Mouse (Mus musculus) right cerebral cortex, adult 18-20 months (tissue): ENCODE data around the gene Chpf.
A peak's percentile ranks its signal among the peaks of the same experiment; 100 is the strongest.

ENCODE experiments used
- DNase-seq: peaks from one replicate; pipeline ENCODE4 v3.0.0; 2022; ENCODE audit warnings: mixed read lengths

Chpf gene

DNA sequence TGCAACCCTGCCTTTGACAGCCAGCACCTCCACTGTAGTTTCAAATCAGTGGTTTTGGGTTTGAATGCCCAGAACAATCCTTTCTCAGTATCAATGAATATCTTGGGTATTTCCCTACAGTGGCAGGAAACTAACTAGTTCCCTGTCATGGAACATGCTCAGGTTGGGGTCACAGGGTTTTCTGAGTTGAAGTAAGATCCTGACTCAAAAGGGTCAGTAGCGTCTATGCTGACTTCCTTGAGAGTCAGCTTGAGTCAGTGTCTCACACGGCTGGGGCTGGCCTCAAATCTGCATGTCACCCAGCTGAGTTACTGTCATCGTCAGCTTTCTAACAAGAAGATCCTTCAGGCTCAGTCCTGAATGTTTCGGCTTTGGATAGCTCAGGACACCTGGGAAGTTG lies 19.8 kb upstream of the Chpf start:
- no peak for DNase-seq

DNA sequence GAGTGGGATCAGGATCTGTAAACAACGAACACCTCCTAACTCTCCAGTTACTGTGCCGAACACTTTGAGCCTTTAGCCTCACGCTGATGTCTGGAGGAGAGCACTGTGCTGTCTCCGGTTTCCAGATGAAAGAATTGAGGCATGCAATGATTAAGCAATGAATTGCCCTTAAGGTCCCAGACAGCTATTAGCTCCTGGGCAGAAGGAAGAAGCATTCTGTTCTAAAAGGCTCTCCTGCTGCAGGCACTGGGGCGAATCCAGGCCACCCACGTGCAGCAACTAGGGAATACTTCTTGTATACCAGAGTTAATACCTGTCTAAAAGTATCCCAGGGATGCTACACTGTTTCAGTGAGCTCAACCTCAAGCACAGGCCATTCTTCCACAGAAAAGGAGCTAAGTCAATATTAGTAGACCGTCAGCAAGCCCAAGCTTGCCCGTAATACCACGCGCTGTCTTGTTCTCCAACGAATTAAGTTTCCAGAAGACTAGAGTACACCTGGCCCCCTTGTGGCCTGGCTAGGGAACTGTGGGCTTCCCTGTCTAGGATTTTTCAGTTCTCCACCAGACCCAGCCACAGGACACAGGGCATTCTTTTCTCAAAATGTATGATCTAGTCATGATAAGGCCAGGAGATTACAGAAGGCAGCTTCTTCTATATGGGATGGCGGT lies 15.9 kb upstream of the Chpf start:
- DNase-seq, result peak; percentile 60

DNA sequence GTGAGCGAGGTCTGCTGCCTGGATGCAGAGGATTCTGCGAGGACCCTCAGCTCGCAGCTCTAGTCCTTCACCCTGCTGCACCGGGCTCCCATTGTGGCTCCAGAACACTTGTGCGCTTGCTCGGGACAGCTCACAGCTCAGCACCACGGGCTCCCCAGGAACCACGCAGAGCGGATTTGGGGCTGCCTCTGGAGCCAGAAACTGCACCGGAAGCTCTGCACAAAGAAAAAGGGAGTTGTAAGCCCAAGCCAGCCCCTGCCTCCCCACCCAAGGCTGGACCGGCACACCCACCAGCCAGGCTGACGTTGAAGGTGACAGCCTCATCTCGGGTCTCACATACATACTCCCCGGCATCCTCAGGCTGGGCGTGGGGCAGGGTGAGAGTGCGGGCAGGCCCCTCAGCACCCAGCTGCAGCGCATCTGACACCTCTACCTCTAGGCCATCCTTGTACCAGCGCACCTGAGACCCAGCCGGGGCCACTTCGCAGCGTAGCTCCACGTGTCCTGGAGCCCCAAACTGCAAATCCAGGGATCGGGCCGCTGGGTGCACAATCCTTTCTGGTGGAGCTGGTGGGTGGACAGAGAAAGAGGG lies 13.6 kb upstream of the Chpf start:
- DNase-seq, result no peak

DNA sequence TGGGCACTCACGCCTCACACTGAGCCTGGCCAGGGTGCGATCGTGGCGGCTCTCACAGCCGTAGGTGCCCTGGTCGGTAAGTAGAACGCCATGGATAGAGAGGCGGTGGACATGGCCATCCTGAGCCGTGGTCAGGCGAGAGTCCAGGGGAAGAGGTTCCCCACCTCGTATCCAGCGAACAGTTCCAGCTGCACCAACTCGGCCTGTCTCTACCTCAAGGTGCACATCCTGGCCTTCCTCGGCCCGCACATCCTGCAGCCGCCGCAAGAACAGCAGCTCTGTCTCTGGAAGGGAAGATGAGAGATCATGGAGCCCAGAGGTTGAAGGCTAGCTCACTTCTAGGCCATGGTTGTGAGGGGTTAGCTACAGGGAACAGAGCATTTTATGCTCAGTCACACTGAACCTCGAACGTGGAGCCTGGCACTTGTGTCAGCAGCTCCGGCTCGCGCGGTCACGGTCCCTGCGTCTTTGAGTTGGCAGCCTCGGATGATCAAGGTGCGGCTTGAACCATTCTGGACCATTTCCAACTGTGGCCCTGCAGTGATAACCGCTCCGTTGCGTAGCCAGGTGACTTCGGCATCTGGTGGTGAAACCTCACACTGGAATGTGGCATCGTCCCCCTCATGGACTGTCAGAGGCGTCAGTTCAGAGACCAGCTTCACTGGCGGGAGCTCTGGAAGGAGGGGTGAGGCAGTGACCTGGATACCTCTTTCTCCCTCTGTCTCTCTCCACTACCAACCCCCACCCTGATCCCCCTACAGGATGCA lies 11.9 kb upstream of the Chpf start:
- DNase-seq, result no peak

DNA sequence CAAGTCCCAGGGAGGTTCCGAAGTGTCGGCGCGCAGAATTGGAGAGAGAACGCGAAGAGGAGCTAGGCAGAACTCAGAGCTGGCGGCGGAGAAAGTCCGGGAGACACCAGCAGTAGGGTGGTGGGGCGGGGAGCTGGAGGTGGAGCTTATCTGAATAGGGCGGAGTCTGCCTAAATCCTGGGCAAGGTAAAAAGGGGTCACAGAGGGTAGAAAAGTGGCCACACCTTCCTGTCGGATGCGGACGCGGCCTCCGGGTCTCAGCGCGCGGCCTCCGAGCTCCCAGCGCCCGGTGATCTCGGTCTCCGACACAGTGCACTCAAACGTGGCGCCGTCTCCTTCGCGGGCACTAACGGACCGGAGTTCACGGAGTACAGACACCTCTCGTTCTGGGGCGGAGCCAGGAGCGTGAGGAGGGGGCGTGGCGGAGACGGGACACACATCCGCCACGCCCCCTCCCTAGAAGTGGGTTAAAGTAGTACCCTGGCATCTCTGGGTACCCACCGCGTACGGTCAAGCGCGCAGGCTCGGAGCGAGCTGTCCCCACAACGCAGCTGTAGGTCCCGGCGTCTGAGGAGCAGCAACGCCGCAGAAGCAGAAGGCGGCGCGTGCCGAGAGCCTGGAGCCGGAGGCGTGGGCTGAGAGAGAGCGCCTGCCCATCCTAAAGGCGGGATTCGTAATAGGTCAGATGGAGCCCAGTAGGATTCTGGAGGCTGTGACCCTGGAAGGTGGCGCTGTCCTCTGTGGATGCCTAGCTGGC lies 8.5 kb upstream of the Chpf start:
- peak; percentile 73 for DNase-seq

DNA sequence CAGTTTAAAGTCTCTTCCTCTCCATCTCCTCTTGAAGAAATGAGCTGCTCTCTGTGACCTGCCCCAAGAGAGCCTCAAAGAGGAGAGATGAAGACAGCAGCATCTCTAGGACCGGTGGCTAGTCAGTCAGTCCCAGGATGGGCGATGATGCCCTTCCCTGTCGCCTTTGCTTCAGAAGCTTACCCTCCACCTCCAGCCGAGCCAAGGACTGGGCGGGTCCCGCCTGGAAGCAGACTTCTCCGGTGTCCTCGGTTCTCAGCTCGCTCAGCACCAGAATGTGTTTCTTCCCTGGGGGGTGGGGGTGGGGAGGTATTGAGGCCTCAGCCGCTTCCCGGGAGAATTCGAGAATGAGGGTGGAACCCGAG lies 7.9 kb upstream of the Chpf start:
- no peak for DNase-seq

DNA sequence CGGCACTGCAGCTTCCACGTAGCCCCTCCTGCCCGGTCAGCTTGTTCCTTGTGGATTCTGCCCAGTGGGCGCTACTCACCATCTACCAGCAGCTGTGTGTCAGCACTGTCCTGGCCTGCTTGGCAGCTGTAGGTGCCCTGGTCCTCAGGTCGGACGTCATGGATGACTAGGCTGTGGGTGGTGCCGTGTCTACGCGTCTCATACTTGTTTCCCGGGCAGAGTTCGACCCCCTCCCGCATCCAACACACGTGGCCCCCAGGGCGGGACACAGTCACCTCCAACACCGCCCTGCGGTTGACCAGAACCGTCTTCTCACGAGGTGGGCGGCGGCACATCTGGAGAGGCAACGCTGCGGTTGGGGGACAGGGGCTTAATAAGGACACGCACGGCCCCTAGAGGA lies 7.5 kb upstream of the Chpf start:
- no peak for DNase-seq

DNA sequence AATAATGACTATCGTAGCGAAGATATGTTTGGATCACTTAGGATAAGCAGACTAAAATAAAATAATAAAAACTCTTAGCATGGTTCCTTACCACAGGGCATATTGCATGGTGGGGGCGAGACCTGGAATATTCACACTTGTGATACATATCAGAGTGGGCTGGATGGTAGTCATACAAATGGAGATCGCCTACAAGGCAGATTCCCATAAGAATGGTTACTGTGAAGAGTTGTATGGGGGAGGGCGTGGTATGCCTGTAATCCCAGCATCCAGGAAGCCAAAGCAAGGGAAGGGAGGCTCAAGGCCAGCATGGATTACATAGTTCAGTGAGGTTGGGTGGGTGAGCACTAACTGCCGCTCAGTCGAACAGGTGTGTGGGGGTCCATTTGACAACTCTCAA lies 1.6 kb upstream of the Chpf start:
- no peak for DNase-seq

DNA sequence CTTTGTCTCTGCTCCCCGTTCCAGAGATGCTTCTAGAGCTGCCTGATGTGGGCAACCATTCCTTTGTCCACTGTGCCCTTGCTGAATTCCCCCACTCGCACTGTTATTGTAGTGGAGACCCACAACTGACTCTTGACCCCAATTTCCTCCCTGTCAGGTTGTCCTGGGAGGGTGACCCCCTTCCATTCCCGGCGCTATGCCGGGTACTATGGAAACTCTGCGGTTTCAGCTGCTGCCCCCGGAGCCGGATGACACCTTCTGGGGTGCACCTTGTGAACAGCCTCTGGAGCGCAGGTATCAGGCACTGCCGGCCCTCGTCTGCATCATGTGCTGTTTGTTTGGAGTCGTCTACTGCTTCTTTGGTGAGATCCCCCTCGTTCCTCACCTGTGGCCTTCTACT lies 929 bp upstream of the Chpf start:
- no peak for DNase-seq

DNA sequence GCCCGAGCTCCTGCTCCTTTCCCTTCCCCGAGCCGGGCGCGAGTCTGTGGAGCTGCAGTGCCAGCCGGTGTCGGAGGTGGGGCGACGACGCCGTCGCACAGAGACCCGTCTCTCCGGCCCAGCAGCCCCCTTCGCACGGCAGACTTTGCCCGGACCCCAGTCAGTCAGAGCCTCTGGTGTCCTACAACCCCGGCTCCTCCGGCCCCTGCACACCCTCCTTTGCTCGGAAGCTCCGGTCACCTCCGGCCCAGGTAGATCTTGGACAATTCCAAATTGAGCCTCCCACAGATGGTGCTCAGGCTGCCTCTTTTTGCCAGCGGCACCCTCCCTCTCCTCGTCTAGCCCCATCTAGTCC lies 505 bp upstream of the Chpf start:
- DNase-seq, result no peak

DNA sequence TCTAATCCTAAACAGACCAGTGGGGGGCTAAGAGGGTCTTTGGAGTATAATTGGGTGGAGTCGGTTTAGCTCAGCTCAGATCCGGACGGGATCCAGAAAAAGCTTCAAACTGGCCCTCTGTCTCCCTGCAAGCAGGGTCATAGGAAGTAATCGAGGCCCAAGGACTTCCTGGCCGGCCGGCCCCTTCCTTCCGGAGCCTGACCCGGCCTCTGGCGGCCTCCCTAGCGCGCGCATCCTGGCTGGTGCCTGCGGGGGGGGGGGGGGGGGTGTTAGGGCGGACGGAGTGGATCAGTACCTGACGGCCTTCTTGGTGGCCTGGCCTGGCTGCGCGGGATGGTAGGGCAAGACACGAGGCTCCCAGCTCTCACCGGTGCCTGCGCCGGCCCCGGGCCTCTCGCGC lies 610 bp downstream of the Chpf start:
- no peak for DNase-seq

DNA sequence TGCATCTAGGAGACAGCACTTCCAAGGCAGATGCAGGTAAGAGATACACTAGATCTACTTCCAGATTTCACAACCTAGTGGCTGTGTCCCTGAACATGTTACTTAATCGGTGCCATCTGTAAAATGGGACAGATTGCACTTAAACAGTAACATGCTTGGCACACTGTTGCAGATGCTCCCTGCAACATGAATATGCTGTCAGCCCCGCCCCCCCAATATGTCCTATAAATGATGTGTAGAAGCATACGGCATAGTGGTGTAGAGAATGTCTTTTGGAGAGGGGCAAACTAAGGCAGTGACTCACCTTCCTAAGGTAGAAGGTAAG lies 1.2 kb downstream of the Chpf start:
- no peak for DNase-seq

DNA sequence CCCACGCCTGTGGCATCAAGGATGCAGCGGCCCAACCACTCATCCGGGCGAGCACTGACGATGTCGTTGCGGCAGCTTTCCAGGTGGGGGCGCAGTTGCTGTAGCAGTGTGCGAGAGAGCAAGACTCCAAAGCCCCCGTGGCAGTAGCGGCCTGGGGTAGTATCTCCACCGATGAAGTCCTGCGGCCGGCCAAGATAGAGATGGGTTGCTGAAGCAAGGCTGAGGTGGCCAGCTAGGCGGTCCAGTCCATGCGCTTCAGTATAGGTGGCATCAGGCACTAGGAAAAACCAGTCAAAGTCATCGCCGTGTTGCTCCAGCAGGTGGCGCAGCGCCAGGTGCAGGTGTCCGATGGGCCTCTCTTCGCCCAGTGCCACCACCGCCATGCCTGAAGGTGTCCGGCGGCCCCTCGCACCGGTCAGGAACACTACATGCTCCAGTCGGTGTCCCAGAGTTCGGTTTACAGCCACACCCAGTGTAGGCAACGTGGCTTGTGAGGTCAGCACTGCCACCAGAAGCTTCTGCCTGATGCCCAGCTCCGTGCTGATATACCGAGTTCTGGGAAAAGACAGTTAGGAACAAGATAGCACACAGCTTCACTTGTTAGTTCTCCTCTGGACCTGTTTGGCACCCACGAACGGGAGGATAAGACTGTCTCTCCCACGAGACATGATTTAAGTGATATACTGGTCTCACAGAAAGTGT lies 1.7 kb downstream of the Chpf start:
- DNase-seq, result peak; percentile 85

DNA sequence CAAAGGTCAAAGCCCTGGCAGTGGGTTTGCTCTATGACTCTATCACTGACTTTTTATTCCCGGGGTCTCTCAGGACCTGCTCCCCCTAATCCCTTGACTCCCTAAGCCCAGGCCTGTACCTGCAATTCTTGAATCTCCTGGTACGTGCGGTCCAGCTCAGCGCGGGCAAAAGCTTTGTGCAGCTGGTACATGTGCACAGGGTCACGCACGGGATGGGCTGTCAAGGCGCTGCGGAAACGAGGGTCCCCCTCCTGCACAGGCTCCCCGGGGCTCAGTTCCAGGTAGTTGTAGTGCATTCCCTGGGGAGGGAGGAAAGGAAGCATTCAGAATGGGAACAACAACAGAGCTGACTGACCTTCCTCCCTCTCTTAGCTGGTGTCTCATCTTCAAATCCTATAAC lies 2.7 kb downstream of the Chpf start:
- DNase-seq, result no peak

DNA sequence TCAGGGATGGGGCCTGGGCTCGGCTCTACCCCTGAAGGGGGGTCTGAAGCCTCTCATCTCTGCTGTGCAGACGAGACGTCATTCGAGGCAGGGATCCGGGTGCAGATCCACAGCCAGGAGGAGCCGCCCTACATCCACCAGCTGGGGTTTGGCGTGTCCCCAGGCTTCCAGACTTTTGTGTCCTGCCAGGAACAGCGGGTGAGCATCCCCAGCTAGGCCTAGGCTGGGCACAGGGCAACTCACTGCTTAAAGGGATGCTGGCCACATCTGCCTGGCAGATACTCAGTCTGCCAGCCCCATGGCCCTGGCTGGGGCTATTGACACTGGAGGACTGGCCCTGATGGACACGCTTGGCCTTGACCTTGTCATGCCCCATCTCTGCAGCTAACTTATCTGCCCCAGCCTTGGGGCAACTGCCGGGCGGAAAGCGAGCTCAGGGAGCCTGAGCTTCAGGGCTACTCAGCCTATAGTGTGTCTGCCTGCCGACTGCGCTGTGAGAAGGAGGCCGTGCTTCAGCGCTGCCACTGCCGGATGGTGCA lies 9.8 kb downstream of the Chpf start:
- DNase-seq, result no peak

DNA sequence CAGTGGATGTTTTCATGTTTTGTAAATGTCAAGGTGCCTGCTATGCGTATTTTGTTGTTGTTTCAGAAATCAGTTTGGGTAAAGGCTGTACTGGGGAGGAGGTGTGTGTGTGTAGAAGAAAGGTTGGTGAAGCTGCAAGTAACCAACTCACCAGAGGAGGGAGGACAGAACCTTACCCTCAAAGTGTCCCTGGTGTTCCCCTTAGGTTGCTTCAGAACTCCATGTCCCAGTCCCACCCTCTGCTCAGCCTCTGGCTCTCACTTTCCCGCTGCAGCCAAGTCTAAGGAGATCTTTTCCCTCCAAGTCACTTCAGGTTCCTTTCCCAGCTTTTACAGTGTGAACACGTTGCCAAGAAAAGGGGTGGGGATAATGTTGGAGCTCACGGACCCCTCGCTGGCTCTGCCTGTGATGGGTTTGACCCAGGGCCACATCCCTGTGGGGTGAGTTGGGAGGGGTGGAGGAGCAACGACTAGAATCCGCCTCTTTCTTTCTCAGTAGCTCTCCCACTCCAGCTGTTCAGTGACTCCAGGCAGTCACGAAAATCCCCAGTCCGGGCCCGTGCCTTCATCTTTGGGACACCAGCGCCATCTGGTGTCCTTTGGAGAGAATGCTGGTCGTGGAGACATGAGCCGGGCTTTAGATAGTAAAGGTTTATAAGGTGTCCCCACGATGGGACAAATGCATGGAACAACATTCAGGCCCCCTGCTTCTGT lies 11.7 kb downstream of the Chpf start:
- DNase-seq, result peak; percentile 75

DNA sequence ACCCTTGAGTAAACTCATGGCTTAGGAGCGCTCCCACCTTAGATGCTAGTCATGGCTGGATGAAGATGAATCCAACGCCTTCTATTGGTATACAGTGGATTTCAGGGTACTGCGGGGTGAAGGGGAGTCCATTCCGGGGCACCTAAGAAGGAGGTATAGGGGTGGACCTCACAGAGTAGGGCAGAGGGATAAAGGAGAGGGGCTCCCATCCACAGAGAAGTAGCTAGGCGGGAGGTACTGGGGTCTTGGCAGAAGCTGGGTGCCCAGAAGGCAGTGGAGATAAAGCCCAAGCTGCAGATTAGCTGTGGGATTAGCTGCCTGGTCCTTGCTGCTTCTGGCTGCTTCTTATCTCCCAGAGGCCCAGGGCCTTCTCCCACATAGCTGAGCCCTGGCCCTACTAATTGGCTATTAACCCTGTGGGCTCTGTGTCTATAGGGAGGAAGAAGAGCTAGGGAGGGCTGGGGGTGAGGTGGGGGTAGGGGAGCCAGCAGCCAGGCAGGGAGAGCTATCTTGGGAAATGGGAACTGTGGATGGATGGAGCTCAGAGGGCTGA lies 15.4 kb downstream of the Chpf start:
- no peak for DNase-seq

DNA sequence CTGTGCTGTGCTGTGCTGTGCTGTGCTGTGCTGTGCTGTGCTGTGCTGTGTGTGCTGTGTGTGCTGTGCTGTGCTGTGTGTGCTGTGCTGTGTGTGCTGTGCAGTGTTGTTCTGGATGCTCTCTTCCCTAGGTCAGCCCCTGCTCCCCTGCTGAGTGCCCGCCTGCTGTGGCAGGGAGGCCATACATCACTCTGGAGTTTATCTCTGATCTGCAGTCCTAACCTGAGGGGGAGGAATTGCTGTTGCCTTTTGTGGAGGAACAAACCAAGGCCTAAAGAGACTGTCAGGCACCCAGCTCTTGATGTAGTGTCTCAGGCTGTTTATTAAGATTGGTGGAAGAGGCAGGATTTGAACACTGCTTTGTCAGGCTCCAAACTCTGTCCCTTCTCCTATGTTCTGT lies 16.5 kb downstream of the Chpf start:
- DNase-seq, result no peak

DNA sequence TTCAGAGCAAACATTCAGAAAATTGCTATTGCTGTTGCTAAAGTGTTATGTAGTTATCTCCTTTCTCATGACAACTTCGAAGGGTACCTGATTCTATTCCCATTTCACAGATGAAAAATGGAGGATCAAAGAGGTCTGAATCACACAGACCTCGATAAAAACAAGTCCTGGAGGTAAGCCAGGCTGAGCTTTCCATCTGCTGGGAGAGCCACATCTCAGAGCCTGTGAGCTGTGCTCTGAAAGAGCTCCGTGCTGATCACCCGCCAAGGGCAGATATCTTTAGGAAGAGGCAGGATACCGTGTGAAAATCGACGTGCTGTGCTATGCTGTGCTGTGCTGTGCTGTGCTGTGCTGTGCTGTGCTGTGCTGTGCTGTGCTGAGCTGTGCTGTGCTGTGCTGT lies 18.8 kb downstream of the Chpf start:
- DNase-seq, result no peak

DNA sequence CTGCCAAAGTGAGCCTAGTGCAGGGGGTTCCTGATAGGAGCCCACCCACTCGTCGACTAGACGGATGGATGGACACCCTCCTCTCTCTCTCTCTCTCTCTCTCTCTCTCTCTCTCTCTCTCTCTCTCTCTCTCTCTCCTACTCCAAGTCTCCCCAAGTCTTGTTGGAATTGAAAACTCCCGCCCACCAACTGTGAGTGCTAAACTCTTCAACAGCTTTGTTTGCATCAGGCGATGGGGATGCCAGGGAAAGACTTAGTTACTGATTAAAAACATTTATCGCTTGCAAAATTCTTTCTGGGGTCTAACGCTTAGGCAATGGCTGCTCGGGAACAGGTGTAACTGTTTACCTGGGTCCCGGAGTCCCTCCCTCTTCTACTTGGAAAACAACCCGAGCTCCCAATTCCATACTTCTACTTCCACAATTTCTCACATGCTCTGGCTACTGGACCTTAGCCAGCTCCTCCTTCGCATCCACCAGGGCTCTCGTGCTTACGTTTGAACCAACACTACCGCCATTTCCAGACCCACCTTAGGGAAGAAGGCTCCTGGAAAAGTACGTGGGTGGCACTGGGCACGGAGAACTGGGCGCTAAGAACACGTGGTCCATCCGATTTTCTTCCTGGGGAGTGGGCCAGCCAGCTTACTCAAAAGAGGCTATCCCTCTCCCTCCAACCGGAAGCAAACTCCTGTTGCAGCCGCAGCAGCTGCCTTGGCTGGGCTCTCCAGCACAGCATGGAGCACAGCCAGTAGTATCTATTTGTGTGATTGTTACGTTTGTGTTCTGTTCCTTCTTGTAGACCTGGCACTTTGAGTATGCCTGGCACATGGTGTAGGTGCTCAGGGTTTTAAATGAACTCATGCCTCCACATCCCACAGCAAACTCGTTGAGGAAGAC lies 20.1 kb downstream of the Chpf start:
- DNase-seq, result peak; percentile 72
